Mouse (Mus musculus): ENCODE data around the gene Wars2.

Gene Wars2

DNA sequence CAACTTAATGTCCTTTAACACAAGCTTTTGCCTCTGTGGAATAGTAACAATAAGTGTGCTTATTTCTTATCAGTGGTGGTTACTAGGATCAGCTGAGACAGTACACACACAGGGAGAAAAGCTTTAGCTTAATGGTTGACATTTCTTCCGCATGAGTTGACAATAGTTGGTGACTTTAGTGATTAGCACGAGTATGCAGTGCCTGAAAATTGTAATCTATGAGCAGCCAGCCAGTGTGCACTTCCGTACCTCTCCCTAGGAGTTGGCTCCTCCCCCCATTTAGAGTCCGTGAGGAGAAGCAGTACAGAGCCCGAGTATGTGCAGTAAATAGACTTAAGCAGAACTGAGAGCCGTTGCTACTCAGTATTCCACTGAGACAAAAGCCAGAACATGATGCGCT, 123.8 kb downstream of the Wars2 start:
- DNase-seq (ENCODE audit: low spot score in 2 of 2) = no peak

- no peak for DNase-seq (ENCODE audit: low spot score in 2 of 2)
These were observed 126.0 kb downstream of the Wars2 start for GRCm38 (mm10) chr3:99266752-99267303.

GRCm38 (mm10) chr3:99277973-99278580, 137.2 kb downstream of the Wars2 start:
- no peak for DNase-seq (ENCODE audit: low spot score in 2 of 2)

- no peak for DNase-seq (ENCODE audit: low spot score in 2 of 2)
These were observed 138.8 kb downstream of the Wars2 start for GRCm38 (mm10) chr3:99279718-99280117.

- DNase-seq (ENCODE audit: low spot score in 2 of 2) = no peak
These were observed 140.6 kb downstream of the Wars2 start for GRCm38 (mm10) chr3:99281453-99281852.

DNA sequence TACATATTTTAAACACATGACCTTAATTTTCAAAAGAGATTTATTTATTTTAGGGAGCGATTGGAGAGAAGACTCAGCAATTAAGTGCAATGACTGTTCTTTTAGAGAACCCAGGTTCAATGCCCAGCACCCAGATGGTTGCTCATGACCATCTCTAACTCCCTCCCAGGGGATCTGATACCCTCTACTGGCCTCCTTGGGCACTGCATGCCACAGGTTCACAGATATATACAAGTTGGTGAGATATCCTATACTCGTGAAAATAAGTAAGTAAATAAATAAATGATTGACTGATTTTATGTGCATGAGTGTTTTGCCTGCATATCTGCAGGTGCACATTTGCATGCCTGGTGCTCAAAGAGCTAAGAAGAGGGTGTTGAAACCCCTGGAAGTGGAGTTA, 147.4 kb downstream of the Wars2 start:
- no peak for DNase-seq (ENCODE audit: low spot score in 2 of 2)
